Mouse (Mus musculus) embryonic facial prominence, embryonic 13.5 days (tissue): ENCODE data around the gene Tmem171. TPM values are rescaled to one million over a fixed set of nuclear protein-coding genes. Genes with fewer than 3 reads are reported as not detected.

ENCODE experiments used
- ATAC-seq: fragments of 200-750 bp; cut with Nextera tagmentation; 2 replicates; pipeline ENCODE4 v1.8.0; 2017; ENCODE audit warnings: low read depth; ENCODE audit not compliant: insufficient number of reproducible peaks, insufficient read depth, low FRiP score, low TSS enrichment
- H3K27ac ChIP-seq: fragments of 300-500 bp; sonication (generic); 2 replicates; pipeline ENCODE4 v1.5.1; 2015; ENCODE audit warnings: moderate library complexity, mild to moderate bottlenecking, inconsistent platforms
- H3K27me3 ChIP-seq: fragments of 300-500 bp; sonication (generic); 2 replicates; pipeline ENCODE4 v1.6.1; 2015; ENCODE audit warnings: mild to moderate bottlenecking, inconsistent platforms
- H3K36me3 ChIP-seq: fragments of 300-500 bp; sonication (generic); 2 replicates; pipeline ENCODE4 v1.6.1; 2015; ENCODE audit warnings: mild to moderate bottlenecking, inconsistent platforms
- H3K4me1 ChIP-seq: fragments of 300-500 bp; sonication (generic); 2 replicates; pipeline ENCODE4 v1.6.1; 2015; ENCODE audit warnings: inconsistent platforms
- H3K4me2 ChIP-seq: fragments of 300-500 bp; sonication (generic); 2 replicates; pipeline ENCODE4 v1.6.1; 2015; ENCODE audit warnings: moderate library complexity, mild to moderate bottlenecking, inconsistent platforms
- H3K4me3 ChIP-seq: fragments of 300-500 bp; sonication (generic); 2 replicates; pipeline ENCODE4 v1.5.1; 2015; ENCODE audit warnings: mild to moderate bottlenecking, inconsistent platforms
- H3K9ac ChIP-seq: fragments of 300-500 bp; sonication (generic); 2 replicates; pipeline ENCODE4 v1.6.1; 2015; ENCODE audit warnings: mild to moderate bottlenecking, inconsistent platforms
- H3K9me3 ChIP-seq: fragments of 300-500 bp; sonication (generic); 2 replicates; pipeline ENCODE4 v1.6.1; 2016; ENCODE audit warnings: inconsistent platforms
- WGBS: fragments of 180-500 bp; shearing (Covaris S2); methylation state at CpG from one replicate; pipeline ENCODE4 v1.1.7; 2015; ENCODE audit warnings: mixed read lengths; 5-methylcytosine and 5-hydroxymethylcytosine counted together
- polyA plus RNA-seq: library from polyadenylated mRNA; unstranded; fragments of >200 nt; fragmentation: Nextera tagmentation; extraction: Ambion mirVana; gene quantifications from 2 replicates; pipeline ENCODE4 v1.2.1, GENCODE M21; 2015

Gene Tmem171
- polyA plus RNA-seq, 1 experiment from 2014 or later = 0.35 TPM

DNA sequence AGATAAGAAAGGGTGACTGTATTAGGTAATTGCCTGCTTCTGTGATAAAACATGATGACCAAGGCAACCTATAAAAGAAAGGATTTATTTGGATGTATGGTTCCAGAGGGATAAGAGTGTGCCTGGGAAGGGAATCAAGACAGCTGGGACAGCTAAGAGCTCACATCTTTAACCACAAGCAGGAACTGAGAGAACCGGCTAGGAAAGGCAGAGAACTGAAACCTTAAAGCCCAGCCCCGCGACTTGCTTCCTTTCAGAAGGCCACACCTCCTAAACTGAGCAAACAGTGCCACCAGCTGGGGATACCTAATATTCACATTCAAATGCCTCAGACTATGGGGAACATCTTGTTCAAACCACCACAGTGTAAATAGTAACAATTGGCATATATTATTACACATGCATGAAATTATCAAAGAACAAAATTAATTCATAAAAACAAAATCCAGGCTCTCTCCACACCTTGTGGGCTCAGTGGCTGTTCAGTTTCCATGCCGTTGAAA is 32.4 kb downstream of the Tmem171 start:
- ATAC-seq = no peak
- H3K4me1 ChIP-seq = 0 out of 2 replicates have a peak, but pooled peaks cover under 1% of the 10 kb centered on the region
- H3K4me2 ChIP-seq = no peak overlapping the region
- no peak overlapping the region for H3K27ac ChIP-seq
- no peak overlapping the region for H3K9ac ChIP-seq
- 0 out of 2 replicates have a peak, but pooled peaks cover 5% of the 10 kb centered on the region for H3K9me3 ChIP-seq
- WGBS = 82% methylated on average over 4 of the region's 4 CpGs
- H3K4me3 ChIP-seq = no peak overlapping the region
- no peaks in the 10 kb centered on the region for H3K27me3 ChIP-seq
- no peaks in the 10 kb centered on the region for H3K36me3 ChIP-seq

DNA sequence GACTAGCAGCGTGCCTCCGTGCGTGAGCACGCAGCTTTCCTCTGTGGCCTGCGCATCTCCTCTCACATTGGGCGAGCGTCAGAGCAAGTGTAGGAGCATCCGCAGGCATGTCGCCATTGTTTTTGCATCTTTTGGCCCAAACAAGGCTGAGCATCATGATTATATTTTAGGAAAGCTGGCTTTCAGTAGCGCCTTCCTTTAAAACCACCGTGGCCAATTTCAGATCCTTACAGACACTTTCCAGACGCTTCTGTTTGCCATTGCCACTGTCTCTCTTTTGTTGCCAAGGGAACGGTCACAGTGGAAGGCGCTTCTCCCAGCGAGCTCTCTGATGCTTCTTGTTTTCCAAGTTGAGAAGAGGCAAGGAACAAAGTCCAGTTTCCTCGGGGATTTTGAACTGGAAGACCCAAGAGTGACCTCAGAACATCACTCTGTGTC is 38.6 kb downstream of the Tmem171 start:
- H3K4me1 ChIP-seq = peaks cover 16% of the 10 kb centered on the region
- 72% methylated on average over 16 of the region's 16 CpGs for WGBS
- no peaks in the 10 kb centered on the region for H3K36me3 ChIP-seq
- H3K9me3 ChIP-seq = no peaks in the 10 kb centered on the region
- H3K4me3 ChIP-seq = no peak overlapping the region
- H3K27ac ChIP-seq = no peak overlapping the region
- no peaks in the 10 kb centered on the region for H3K27me3 ChIP-seq
- H3K4me2 ChIP-seq = no peak overlapping the region
- H3K9ac ChIP-seq = no peak overlapping the region
- ATAC-seq = no peak

DNA sequence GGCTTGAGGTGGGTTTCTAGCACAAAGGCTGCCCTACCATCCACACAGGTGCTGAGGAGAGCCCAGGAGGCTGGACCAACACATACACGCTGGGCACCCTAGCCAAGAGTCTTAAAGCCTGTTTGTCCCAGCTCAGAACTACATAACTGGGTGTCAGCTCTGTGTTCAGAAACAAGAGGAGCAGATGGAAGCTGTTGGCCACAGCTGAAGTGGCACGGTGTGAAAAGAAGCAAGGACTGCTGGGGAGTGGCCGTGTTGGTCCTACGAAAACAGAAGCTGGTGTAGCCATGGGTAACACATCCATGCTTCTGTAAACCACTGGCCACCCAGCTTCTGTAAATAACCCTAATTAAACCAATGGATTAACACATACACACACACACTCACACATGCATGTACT is 39.3 kb downstream of the Tmem171 start:
- Histone ChIP-seq H3K4me3 (no peak overlapping the region), H3K36me3 (no peaks in the 10 kb centered on the region), H3K9me3 (no peaks in the 10 kb centered on the region), H3K27ac (no peak overlapping the region), H3K4me1 (peaks cover 16% of the 10 kb centered on the region), H3K9ac (no peak overlapping the region), H3K4me2 (no peak overlapping the region), H3K27me3 (no peaks in the 10 kb centered on the region)
- 93% methylated on average over 4 of the region's 4 CpGs for WGBS
- no peak for ATAC-seq

DNA sequence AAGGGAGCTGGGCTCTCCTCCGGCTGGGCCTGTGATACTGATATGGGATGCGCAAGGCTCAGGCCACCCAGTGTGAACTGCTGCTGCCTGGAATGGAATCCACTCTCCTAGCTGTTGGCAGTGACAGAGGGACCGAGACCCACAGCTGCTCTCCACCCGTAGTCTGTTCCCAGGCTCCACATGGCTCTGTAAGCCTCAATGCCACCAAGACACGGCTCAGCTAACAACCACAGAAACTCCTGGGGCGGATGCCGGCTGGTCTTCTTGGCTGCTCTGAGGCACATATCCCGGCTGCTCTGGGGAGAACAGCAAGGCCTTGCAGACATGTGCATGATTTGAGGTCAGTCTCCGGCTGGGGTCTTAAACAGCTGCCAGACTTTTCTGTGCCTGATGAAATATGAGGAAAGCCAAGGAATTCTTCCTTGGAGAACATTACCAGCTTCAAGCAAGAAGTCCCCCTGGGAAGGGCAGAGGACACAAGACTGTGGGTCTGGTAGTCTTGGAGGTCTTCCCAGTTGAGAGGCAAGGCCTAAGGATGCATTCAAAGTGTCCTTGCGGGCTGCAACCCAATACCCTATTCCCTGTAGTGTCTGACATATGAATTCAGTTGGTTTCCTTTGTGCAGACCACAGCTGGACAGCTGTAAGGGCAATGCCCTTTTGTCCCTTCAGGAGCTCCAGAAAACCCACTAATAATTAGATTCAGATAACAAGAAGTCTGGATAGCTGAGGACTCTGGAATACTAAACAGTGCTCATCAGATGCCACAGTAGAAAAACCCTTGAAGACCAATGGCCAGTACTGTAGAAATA is 40.3 kb downstream of the Tmem171 start:
- Histone ChIP-seq H3K4me2 (no peak overlapping the region), H3K4me1 (peaks cover 16% of the 10 kb centered on the region), H3K36me3 (no peaks in the 10 kb centered on the region), H3K9me3 (no peaks in the 10 kb centered on the region), H3K4me3 (no peak overlapping the region), H3K9ac (no peak overlapping the region), H3K27ac (peak overlapping the region; percentile 33), H3K27me3 (no peaks in the 10 kb centered on the region)
- ATAC-seq = 0 out of 2 replicates have a peak, but pooled peaks have one; percentile 56
- 57% methylated on average over 10 of the region's 10 CpGs for WGBS

DNA sequence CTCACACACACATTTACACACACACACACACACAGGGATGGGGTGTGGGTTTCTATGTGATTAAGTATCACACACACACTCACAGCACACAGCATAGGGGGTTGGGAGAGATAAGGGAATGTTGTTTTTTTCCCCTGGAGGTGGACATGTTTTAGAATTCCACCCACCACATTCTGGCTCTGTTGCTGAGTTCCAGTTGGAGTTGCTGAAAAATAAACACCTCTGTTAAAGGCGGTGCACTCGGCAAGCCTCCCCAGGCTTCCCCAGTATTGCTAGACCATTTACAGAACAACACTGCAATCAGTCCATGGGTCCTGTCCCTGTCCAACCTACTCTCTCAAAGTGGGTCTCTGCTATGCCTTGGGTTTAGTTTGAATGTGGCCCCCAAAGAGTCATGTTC is 42.4 kb downstream of the Tmem171 start:
- no peak overlapping the region for H3K9ac ChIP-seq
- H3K4me1 ChIP-seq = peaks cover 16% of the 10 kb centered on the region
- H3K36me3 ChIP-seq = no peaks in the 10 kb centered on the region
- H3K4me3 ChIP-seq = no peak overlapping the region
- H3K27me3 ChIP-seq = no peaks in the 10 kb centered on the region
- H3K27ac ChIP-seq = no peak overlapping the region
- ATAC-seq = no peak
- H3K4me2 ChIP-seq = no peak overlapping the region
- H3K9me3 ChIP-seq = no peaks in the 10 kb centered on the region
- 88% methylated on average over 2 of the region's 2 CpGs for WGBS

DNA sequence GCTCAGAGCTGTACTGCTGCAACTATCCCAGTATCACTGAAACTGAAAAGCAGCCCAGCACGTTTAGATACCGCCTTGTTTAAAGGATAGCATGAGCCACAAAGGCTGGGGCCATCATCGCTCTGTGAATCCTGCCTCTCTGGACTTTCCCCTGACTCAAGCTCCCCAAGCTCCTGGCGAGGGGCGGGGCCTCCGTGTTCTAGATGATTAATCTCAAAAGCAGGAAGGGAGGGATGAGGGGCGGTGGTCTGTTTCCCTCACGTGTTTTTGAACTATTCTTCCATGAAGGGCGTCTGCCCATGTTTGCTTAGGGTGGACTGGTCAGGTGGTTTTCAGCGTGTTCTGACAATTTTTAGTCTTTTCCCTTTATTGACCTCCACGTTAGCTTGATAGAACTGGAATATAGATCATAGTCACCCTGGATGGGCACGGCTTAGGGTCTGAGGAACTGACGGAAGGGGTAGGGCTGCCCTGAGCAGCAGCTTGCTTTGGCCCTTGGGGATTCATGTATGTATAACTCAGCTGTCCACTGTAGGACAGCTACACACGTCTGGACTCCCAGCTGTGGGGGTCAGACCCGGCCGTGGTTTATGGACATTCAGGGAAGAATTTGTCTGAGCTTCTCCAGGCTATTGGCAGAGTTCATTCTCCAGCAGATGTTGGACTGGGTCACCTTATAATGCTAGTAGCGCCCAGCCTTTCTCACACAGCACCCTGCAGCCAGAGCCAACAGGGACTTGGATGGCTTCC is 43.2 kb downstream of the Tmem171 start:
- no peak overlapping the region for H3K4me2 ChIP-seq
- ATAC-seq = no peak
- WGBS = 77% methylated on average over 17 of the region's 17 CpGs

DNA sequence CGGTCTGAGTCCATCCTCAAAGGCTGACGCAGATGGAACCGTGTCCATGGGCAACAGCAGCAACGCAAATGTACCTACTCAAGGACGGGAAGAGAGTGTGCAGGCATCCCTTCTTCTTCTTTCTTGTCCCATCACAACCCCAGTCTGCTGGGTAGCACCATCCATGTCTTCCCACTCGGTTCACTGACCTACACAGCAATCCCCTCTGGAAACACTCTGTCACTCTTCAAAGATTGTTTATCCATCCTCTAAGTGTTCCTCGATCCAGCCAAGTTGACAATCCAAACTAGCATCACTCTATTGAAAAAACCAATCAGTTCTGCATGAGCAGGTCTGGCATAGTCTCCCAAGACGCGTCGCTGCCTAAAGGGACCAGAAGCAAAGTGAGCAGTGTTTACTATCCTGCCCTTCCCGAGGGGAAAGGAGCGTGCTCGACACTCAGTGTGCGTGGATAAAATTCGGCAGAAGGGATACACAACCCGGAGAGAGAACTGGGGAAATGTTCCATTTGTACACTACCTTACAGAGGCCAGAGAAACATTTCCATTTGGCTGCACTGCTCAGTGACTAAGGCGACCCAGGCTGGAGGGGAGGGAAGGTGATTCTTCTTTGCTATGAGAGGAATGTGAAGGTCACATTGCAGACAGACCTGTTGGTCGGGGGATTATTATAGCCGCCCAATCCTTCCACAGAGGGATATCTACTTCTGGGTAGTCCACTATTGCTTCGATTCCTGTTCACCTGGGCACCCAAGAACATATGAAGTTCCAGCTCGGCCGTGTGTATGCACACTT is 46.7 kb downstream of the Tmem171 start:
- Histone ChIP-seq H3K4me2 (no peak overlapping the region), H3K27ac (no peak overlapping the region), H3K4me1 (no peaks in the 10 kb centered on the region), H3K4me3 (no peak overlapping the region), H3K9ac (no peak overlapping the region), H3K27me3 (no peaks in the 10 kb centered on the region), H3K36me3 (no peaks in the 10 kb centered on the region), H3K9me3 (no peaks in the 10 kb centered on the region)
- 86% methylated on average over 22 of the region's 22 CpGs for WGBS
- ATAC-seq = no peak

More for the DNA sequence above, 43.2 kb downstream of the Tmem171 start:
- H3K4me3 ChIP-seq = no peak overlapping the region
- H3K9me3 ChIP-seq = no peaks in the 10 kb centered on the region
- no peaks in the 10 kb centered on the region for H3K36me3 ChIP-seq
- peaks cover 16% of the 10 kb centered on the region for H3K4me1 ChIP-seq
- no peaks in the 10 kb centered on the region for H3K27me3 ChIP-seq
- no peak overlapping the region for H3K27ac ChIP-seq
- H3K9ac ChIP-seq = no peak overlapping the region

DNA sequence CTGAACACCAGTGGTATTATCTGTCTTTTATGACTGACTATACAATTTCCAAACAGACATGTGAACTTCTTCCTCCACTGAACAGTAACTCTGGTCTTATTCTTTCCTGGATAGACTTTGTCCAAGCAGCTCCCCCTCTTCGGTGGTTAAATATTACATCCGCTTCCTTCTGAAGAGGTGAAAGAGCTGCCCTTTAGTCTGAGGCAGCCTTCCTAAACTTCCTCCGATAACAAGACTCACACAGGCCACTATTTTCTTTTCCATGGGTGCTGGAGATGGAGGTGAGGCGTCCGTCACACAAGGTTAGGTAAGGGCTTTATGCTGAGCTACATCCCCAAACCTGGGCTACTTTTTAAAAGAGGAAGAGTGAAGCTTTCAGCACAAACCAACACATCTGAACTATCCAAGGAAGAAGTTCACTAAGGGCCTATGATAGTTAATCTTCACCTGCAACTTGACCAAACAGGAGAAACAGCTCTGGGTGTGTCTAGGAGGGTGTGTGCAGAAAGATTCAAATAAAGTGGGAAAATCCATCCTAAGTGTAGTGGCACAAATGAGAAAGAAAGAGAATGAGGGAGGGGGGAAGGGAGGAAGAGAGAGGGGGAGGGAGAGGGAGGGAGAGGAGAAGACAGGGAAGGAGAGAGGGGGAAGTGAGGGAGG is 56.0 kb downstream of the Tmem171 start:
- 91% methylated on average over 5 of the region's 5 CpGs for WGBS

DNA sequence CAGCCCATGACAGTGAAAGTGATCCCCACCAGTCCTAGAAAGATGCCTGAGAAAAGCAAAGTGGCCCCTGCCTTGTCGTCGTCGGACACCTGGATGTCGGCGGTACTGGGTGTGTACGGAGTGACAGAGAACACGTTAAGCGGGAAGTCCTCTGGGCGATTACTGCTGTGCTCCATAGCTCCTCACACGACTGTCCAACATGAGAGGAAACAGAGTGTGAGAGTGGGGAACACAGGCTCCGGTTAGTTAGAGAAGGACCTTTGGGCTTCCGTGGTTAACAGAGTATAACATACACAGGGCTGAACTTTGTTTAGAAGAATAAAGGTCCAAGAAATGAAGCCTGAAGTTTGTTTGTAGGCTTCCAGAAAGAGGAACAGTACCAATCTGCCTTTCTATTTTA is 57.5 kb downstream of the Tmem171 start, which contains the start of gene Tmem174:
TSS of gene Tmem174 (minus strand) at position 266 of the 400 bp plus-strand sequence.
- Histone ChIP-seq H3K9me3 (no peaks in the 10 kb centered on the region), H3K36me3 (no peaks in the 10 kb centered on the region), H3K9ac (no peak within 1 kb of the TSS), H3K4me3 (no peak within 1 kb of the TSS), H3K4me1 (no peaks in the 10 kb centered on the region), H3K4me2 (no peak within 1 kb of the TSS), H3K27me3 (0 out of 2 replicates have a peak, but pooled peaks cover 10% of the 10 kb centered on the region), H3K27ac (no peak within 1 kb of the TSS)
- no peak for ATAC-seq
- 89% methylated on average over 12 of the region's 12 CpGs for WGBS

More for the DNA sequence above, 56.0 kb downstream of the Tmem171 start:
- no peak overlapping the region for H3K27ac ChIP-seq
- H3K9ac ChIP-seq = no peak overlapping the region
- H3K9me3 ChIP-seq = no peaks in the 10 kb centered on the region
- no peak for ATAC-seq
- no peaks in the 10 kb centered on the region for H3K4me1 ChIP-seq
- 0 out of 2 replicates have a peak, but pooled peaks cover 10% of the 10 kb centered on the region for H3K27me3 ChIP-seq
- no peak overlapping the region for H3K4me2 ChIP-seq
- H3K36me3 ChIP-seq = no peaks in the 10 kb centered on the region
- H3K4me3 ChIP-seq = no peak overlapping the region

DNA sequence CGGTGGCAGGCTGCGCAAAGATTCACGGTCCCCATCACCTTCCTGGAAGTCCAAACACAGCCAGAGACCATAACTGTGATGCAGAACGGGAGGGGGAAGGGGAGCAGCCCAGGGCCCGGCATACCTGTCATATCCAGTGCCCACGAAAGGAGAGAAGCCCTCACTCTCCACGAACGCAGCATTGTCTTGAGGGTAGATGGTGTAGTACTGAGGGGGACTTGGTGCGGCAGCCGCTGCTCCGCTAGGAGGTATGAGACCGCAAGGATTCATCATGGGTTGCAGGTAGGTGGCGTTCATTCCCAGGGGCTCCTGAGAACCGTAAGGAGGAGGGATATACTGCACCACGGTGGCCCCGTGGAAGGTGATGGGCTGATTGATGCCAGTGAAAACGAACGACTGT is 58.1 kb downstream of the Tmem171 start:
- no peak overlapping the region for H3K27ac ChIP-seq
- H3K4me2 ChIP-seq = no peak overlapping the region
- 0 out of 2 replicates have a peak, but pooled peaks cover 2% of the 10 kb centered on the region for H3K4me1 ChIP-seq
- H3K9me3 ChIP-seq = no peaks in the 10 kb centered on the region
- H3K36me3 ChIP-seq = no peaks in the 10 kb centered on the region
- no peak for ATAC-seq
- H3K4me3 ChIP-seq = no peak overlapping the region
- 71% methylated on average over 18 of the region's 18 CpGs for WGBS
- no peak overlapping the region for H3K9ac ChIP-seq
- 0 out of 2 replicates have a peak, but pooled peaks cover 10% of the 10 kb centered on the region for H3K27me3 ChIP-seq
